Mouse (Mus musculus): ENCODE measurements around the gene Fam160b1. TPM values are rescaled to one million over a fixed set of nuclear protein-coding genes. Genes with fewer than 3 reads are reported as not detected.

Fam160b1 gene
- polyA plus RNA-seq, 1 experiment from 2014 or later: 15.7 TPM

DNA sequence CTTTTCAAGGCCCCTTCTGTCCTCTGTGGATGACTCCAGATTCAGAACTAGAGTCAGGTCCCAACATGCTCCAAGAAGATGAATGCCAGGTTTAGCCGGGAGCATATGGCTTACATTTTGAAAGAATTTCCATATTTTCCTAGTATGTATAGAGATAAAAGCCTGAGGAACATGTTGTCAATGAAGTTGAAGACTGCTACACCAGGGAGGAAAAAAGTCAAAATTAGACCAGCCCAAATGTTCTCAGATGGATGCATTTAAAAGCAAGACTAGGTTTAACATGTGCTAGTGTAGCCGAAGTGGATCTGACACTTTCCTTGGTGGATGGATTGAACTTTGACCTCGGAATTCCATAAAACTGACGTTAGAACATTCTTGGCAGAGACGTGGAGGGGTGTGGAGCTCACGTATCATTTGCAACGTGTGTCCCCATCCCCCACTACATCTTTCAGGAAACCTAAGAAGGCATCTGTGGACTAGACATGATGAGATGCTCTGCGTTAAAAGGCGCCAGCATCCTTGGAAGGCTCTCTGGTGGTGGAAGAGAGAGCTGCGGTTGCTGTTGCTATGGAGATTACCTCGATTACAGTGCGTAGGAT is 8.0 kb upstream of the Fam160b1 start:
- Histone ChIP-seq H3K4me2 (no peak overlapping the region), H3K36me3 (replicated peaks) (no peaks in the 10 kb centered on the region), H3K4me3 (replicated peaks) (no peak overlapping the region), H3K27me3 (no peaks in the 10 kb centered on the region), H3K4me1 (peaks cover 5% of the 10 kb centered on the region; the same call in 1 of the 2 replicates), H3K9ac (no peak overlapping the region), H3K9me3 (peaks cover under 1% of the 10 kb centered on the region; the same call in 1 of the 2 replicates), H3K27ac (no peak overlapping the region)
- ATAC-seq (ENCODE audit: low FRiP score): no peak
- 90% methylated on average over 12 of the region's 12 CpGs for WGBS

GRCm38 (mm10) chr19:57353228-57353627 is 7.3 kb upstream of the Fam160b1 start:
- H3K27ac ChIP-seq: no peak overlapping the region
- no peak for ATAC-seq (ENCODE audit: low FRiP score)
- WGBS: 90% methylated on average over 10 of the region's 10 CpGs

DNA sequence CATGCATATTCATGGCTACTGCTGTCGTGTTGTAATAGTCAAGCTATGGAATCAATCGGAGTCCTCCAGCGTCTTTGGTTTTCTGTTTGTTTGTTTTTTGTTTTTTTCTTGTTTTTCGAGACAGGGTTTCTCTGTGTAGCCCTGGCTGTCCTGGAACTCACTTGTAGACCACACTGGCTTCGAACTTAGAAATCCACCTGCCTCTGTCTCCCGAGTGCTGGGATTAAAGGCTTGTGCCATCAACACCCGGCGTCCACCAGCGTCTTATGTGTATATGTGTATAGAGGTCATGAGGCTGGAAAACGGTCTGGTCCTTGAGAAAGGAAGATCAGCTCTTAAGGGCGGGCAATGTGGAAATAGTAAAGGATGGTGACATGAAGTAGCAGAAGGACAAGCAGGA is 6.4 kb upstream of the Fam160b1 start:
- 91% methylated on average over 11 of the region's 11 CpGs for WGBS
- no peak overlapping the region for H3K27ac ChIP-seq

More at GRCm38 (mm10) chr19:57353228-57353627, 7.3 kb upstream of the Fam160b1 start:
- H3K9ac ChIP-seq: no peak overlapping the region
- H3K9me3 ChIP-seq: no peaks in the 10 kb centered on the region
- no peak overlapping the region for H3K4me3 ChIP-seq (replicated peaks)
- H3K36me3 ChIP-seq (replicated peaks): no peaks in the 10 kb centered on the region
- no peak overlapping the region for H3K4me2 ChIP-seq
- peaks cover 5% of the 10 kb centered on the region; the same call in 1 of the 2 replicates for H3K4me1 ChIP-seq
- no peaks in the 10 kb centered on the region for H3K27me3 ChIP-seq

GRCm38 (mm10) chr19:57354715-57355114 is 5.8 kb upstream of the Fam160b1 start:
- no peak overlapping the region for H3K4me2 ChIP-seq
- H3K4me3 ChIP-seq (replicated peaks): no peak overlapping the region

More for the DNA sequence above, 6.4 kb upstream of the Fam160b1 start:
- H3K9me3 ChIP-seq: no peaks in the 10 kb centered on the region
- H3K4me3 ChIP-seq (replicated peaks): no peak overlapping the region
- ATAC-seq (ENCODE audit: low FRiP score): no peak
- no peaks in the 10 kb centered on the region for H3K27me3 ChIP-seq
- H3K36me3 ChIP-seq (replicated peaks): no peaks in the 10 kb centered on the region
- no peak overlapping the region for H3K9ac ChIP-seq
- no peak overlapping the region for H3K4me2 ChIP-seq
- peaks cover 5% of the 10 kb centered on the region; the same call in 1 of the 2 replicates for H3K4me1 ChIP-seq

DNA sequence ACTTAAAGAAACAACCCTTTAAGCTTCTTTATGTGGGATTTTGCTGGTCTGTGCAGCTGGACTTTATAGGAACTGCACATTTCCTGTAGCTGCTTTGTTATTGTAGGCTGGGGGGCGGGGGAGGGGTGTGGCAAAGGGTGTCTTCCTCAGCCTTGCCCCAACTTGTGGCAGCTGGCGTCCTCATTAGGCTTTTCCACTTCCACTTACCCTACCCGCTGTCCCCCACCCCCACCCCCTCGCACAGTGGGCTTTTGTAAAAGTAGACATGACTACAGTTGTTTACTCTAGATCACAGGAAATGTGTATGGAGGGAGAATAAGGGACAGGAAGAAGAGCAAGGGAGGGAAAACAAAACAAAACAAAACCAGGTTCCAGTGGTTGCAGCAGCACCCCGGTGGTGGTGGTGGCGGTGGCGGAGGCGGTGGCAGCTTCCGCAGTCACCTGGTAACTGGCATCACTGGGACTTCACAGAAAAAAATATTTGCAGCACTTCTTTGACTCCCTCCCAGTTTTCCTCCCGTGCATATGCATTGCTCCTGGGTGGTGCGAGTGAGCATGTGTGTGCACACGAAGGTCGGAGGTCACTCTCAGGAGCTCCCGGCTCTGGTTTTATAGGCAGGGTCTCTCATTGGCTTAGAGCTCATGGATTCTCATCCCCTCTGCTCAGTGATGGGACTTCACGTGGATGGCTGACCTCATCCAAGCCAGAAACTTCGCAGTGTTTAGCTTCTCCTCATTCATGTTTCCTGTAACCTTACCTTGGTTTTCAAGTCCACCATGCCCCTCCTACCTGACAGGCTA is 4.8 kb upstream of the Fam160b1 start:
- H3K4me2 ChIP-seq: no peak overlapping the region
- H3K27me3 ChIP-seq: no peaks in the 10 kb centered on the region
- H3K4me3 ChIP-seq (replicated peaks): no peak overlapping the region
- no peak overlapping the region for H3K9ac ChIP-seq
- H3K36me3 ChIP-seq (replicated peaks): no peaks in the 10 kb centered on the region
- H3K4me1 ChIP-seq: peaks cover 13% of the 10 kb centered on the region
- ATAC-seq (ENCODE audit: low FRiP score): no peak
- no peaks in the 10 kb centered on the region for H3K9me3 ChIP-seq
- no peak overlapping the region for H3K27ac ChIP-seq
- WGBS: 85% methylated on average over 16 of the region's 16 CpGs

More at GRCm38 (mm10) chr19:57354715-57355114, 5.8 kb upstream of the Fam160b1 start:
- Histone ChIP-seq H3K4me1 (peaks cover 6% of the 10 kb centered on the region; the same call in 1 of the 2 replicates), H3K9ac (no peak overlapping the region), H3K9me3 (no peaks in the 10 kb centered on the region), H3K36me3 (replicated peaks) (no peaks in the 10 kb centered on the region), H3K27ac (no peak overlapping the region), H3K27me3 (no peaks in the 10 kb centered on the region)
- no peak for ATAC-seq (ENCODE audit: low FRiP score)
- 86% methylated on average over 6 of the region's 6 CpGs for WGBS

- H3K9ac ChIP-seq: no peak overlapping the region
- ATAC-seq (ENCODE audit: low FRiP score): no peak
- H3K4me3 ChIP-seq (replicated peaks): no peak overlapping the region
- H3K4me1 ChIP-seq: peaks cover 13% of the 10 kb centered on the region
- no peaks in the 10 kb centered on the region for H3K36me3 ChIP-seq (replicated peaks)
- 91% methylated on average over 7 of the region's 7 CpGs for WGBS
- H3K9me3 ChIP-seq: no peaks in the 10 kb centered on the region
- no peak overlapping the region for H3K4me2 ChIP-seq
- no peak overlapping the region for H3K27ac ChIP-seq
- no peaks in the 10 kb centered on the region for H3K27me3 ChIP-seq
These were observed 4.2 kb upstream of the Fam160b1 start for GRCm38 (mm10) chr19:57356273-57356672.

DNA sequence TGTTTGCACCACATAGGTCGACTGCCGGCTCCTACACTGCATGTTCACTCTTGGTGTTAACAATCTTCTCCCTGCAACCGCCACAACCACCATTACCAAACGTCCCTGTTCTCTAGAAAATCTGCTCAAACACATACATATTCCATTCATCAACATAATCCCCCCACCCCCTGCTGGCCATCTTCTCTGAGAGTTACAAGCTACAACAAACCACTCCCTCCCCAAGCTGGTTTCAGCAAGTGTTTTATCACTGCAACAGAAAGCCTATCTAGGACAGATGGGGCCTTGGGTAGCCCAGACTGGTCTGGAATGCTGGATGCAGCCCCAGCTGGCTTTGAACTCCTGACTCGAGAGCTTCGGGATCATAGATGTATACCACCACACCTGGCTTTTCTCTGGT is 3.2 kb upstream of the Fam160b1 start:
- 85% methylated on average over 6 of the region's 6 CpGs for WGBS
- Histone ChIP-seq H3K27me3 (no peaks in the 10 kb centered on the region), H3K27ac (no peak overlapping the region), H3K9ac (no peak overlapping the region), H3K4me3 (replicated peaks) (no peak overlapping the region), H3K9me3 (no peaks in the 10 kb centered on the region), H3K36me3 (replicated peaks) (no peaks in the 10 kb centered on the region), H3K4me1 (peaks cover 15% of the 10 kb centered on the region), H3K4me2 (no peak overlapping the region)
- ATAC-seq (ENCODE audit: low FRiP score): no peak

- H3K9ac ChIP-seq: no peak overlapping the region
- no peaks in the 10 kb centered on the region for H3K9me3 ChIP-seq
- no peak overlapping the region for H3K4me3 ChIP-seq (replicated peaks)
- no peaks in the 10 kb centered on the region for H3K27me3 ChIP-seq
- peaks cover 20% of the 10 kb centered on the region for H3K4me1 ChIP-seq
- H3K36me3 ChIP-seq (replicated peaks): no peaks in the 10 kb centered on the region
- WGBS: 93% methylated on average over 5 of the region's 5 CpGs
- no peak for ATAC-seq (ENCODE audit: low FRiP score)
- no peak overlapping the region for H3K27ac ChIP-seq
- no peak overlapping the region for H3K4me2 ChIP-seq
These were observed 2.7 kb upstream of the Fam160b1 start for GRCm38 (mm10) chr19:57357811-57358210.

GRCm38 (mm10) chr19:57358322-57358721 is 2.2 kb upstream of the Fam160b1 start:
- WGBS: 79% methylated on average over 12 of the region's 12 CpGs
- no peak overlapping the region; the same call in 1 of the 2 replicates for H3K4me2 ChIP-seq
- no peaks in the 10 kb centered on the region for H3K9me3 ChIP-seq
- H3K27me3 ChIP-seq: no peaks in the 10 kb centered on the region
- no peaks in the 10 kb centered on the region for H3K36me3 ChIP-seq (replicated peaks)
- ATAC-seq (ENCODE audit: low FRiP score): no peak
- H3K4me1 ChIP-seq: peaks cover 25% of the 10 kb centered on the region
- no peak overlapping the region for H3K4me3 ChIP-seq (replicated peaks)
- H3K27ac ChIP-seq: no peak overlapping the region
- no peak overlapping the region for H3K9ac ChIP-seq

- ATAC-seq (ENCODE audit: low FRiP score): no peak
- Histone ChIP-seq H3K4me2 (no peak overlapping the region; the same call in 1 of the 2 replicates), H3K36me3 (replicated peaks) (no peaks in the 10 kb centered on the region), H3K9me3 (no peaks in the 10 kb centered on the region), H3K27ac (no peak overlapping the region), H3K27me3 (no peaks in the 10 kb centered on the region), H3K9ac (no peak overlapping the region), H3K4me1 (peaks cover 30% of the 10 kb centered on the region), H3K4me3 (replicated peaks) (no peak overlapping the region)
- WGBS: 96% methylated on average over 20 of the region's 20 CpGs
These were observed 1.5 kb upstream of the Fam160b1 start for GRCm38 (mm10) chr19:57358836-57359598.

DNA sequence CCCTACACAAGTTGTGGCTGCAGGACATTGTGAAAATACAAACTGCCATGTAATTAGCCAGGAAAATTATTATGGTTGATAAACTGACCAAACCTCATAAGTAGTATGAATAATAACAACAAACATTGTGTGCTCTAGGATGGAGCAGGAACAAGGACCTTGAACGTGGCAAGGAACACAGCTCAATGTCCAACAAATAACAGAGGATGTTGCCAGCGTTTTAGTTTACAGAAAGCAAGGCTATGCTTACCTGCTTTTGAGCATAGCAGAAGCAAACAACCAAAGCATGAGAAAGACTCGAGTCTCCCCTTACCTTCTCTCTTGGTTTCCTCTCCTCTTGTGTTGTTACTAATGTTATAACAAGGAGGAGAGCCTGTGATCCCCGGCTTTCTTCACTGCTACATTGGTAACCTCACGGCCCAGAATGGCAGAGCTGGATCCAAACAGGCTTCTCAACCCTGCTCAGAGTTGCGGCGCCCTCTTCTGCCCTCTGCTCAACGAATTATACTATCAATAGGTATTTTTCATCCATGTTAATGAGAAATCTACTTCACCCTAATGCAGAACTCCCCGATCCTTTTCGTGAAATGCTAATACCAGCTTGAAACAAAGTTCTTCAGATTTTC is 666 bp upstream of the Fam160b1 start:
- Histone ChIP-seq H3K9ac (0 out of 2 replicates have a peak overlapping the region, but pooled peaks have one; percentile 94), H3K4me1 (peaks cover 38% of the 10 kb centered on the region), H3K36me3 (replicated peaks) (no peaks in the 10 kb centered on the region), H3K9me3 (no peaks in the 10 kb centered on the region), H3K27ac (peak overlapping the region; percentile 92; the same call in 1 of the 2 replicates), H3K4me3 (replicated peaks) (peak overlapping the region; percentile 93), H3K27me3 (no peaks in the 10 kb centered on the region), H3K4me2 (peak overlapping the region; percentile 58)
- no peak for ATAC-seq (ENCODE audit: low FRiP score)
- WGBS: 49% methylated on average over 10 of the region's 10 CpGs

Data from forebrain, embryonic 12.5 days (tissue).